Mouse (Mus musculus) kidney, postnatal 4 days (tissue): ENCODE results near the gene Gm20498.
"Not testable (repeated sequence)": the region's sequence is repeated elsewhere in the genome, so short reads cannot be mapped to it uniquely, and the experiment has no call there.

Source experiments
- DNase-seq, 2 experiments: peaks; one replicate each; pipeline ENCODE4 v3.0.0; 2021; ENCODE audit warnings: mixed read lengths in 2 of 2

Gene Gm20498

DNA sequence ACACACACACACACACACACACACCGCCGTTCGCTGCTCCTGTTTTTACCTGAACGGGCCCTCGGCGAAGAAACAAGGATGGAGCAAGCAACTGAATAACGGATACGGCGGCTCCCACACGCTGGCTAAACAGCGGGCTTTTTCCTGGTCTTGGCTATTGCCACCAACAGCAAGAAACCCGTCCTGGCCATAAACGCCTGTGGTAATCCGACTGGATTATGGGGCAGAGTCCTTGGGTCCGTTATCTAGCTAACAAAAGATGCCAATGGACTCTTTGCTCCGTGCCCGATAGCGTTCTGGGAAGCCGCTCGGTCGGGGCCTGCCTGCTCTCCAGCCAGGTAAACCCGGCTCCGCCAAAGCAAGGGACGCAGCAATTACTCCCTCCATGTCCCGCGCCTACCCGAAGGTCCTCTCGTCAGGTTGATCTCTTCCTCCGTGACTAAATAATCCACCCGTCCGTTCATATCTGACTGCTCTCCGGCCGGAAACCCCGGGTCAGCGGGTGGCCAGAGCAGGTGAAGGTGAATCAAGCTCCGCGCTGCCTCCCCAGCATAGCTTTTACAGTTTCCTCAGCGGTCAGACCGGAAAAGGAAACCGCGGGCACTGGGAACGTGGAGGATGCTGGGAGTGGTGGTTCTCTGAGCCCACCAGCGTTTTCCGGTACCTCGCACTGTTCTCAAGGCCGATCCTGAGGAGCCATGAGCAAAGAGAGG is at the start of gene Gm20498, which contains the start of gene Synj2bp:
TSS of gene Gm20498 (minus strand) at position 590 of the 713 bp plus-strand sequence.
TSS of gene Synj2bp (minus strand) at position 596 of the 713 bp plus-strand sequence.
- DNase-seq: peak; percentile 86 to 90

DNA sequence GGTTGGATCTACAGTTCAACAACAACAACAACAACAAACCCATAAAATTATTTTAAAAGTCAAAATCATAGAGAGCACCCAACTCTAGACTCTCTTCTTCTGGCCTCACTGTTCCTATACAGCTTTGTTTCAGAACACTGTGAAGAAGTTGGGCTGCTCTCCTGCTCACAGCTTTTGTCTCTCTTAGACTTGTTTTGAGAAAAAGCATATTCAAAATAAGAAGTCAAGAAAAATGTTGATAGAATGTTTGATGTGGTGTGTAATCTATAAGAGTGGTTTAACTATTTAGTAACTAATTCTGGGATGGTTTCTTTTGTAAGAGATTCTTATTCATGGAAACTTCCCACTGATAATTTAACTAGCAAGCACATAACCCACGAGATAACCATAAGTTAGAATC is 35.7 kb upstream of the Gm20498 start, which contains the start of gene Adam21:
TSS of gene Adam21 (minus strand) at position 101 of the 400 bp plus-strand sequence.
- no peak for DNase-seq

DNA sequence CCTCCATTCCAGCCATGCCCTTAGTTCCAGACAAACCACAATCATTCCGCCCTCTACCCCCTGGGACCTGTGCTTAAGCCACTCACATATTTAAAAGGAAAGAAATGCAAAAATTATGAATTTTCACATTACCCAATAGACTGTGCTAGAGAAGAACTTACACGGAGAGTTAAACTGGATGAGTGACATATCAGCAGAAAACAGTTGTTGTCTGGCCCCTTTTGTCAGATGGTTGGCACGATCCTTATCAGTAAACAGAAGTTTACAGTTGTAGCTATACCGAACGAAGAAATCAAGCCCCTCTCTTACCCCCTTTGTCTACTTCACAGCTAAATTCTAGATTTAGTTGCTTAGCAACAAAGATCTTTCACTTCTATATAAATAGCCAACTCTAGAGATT is 35.2 kb upstream of the Gm20498 start:
- no peak for DNase-seq

DNA sequence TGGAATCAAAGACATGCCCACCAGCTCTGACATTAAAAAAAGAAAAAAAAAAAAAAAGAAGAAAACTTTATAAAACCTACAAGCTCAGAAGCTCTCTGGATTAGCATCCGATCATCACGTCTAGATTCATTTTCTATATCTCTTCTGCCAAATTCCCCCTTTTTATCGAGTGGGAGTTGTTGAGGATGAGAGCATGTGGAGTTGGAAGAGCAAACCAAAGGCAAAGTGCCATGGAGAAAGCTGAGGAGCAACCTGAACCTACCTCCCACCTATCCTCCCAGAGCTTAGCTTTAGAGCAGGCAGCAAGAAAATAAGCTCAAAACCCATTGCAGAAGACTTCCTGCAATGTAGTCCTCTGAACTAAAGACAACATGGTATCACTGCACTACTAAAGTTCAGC is 31.5 kb upstream of the Gm20498 start:
- DNase-seq: no peak

DNA sequence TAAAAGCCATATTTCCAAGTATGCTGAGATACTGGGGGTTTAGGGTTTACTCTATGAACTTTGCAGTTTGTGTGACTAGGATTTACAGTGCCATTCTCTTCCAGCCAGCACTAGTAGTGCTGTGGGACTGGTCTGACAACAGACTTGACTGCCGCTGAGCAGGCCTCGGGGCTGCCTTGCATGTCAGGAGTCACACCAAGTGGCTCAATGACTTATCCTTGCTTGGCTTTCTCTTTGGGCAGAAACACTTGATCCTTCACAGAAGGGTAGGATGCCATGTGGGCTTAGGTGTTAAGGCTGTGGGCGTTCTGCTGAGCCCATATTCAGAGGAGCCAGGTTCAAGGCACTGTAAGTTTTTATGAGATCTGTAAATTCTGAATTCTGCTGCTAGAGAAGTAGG is 16.6 kb upstream of the Gm20498 start:
- no peak for DNase-seq

DNA sequence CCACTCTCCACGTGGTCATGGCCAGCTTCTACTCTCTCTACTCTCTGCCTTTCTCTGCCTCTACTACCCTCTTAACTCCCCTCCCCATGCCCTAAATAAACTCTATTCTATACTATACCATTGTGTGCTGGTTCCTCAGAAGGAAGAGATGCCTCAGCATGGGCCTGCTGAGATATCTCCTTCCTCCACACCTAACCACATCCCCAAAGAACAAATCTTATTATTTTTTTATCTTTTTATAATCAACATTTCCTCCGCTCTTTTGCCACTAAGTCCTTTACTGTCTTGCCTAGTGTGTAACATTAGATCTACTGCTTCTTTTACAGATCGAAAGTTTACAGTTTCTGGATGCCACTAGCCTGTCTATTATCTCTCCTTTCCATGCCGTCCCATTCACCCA is 14.5 kb upstream of the Gm20498 start:
- no peak for DNase-seq

DNA sequence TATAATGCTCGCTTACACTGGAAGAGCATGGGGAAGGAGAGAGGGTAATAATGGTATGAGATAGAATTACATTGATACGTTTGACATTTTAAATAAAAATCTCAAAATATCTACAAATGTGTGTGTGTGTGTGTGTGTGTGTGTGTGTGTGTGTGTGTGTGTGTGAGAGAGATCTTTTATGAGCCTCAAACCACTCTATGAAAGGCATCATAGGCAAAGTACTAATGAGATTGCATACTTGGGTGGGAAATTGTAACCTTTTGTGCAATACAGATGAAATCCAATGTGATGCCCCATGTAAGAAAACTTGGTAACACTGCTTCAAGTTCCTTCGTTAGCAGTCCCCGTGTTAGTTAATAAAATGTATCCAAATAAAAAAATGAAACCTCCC is 319 bp upstream of the Gm20498 start:
- DNase-seq: no peak

DNA sequence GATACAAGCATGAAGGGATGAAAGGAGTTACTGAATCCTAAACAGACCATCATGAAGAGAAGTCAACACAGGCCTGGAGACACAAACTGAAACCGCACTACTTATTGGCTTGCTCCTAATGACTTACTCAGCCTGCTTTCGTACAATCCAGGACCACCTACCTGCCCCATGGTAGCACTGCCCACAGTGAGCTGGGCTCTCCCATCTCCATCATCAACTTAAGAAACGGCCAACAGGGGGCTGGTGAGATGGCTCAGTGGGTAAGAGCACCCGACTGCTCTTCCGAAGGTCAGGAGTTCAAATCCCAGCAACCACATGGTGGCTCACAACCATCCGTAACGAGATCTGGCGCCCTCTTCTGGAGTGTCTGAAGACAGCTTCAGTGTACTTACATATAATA is 2.1 kb downstream of the Gm20498 start:
- not testable (repeated sequence) for DNase-seq

DNA sequence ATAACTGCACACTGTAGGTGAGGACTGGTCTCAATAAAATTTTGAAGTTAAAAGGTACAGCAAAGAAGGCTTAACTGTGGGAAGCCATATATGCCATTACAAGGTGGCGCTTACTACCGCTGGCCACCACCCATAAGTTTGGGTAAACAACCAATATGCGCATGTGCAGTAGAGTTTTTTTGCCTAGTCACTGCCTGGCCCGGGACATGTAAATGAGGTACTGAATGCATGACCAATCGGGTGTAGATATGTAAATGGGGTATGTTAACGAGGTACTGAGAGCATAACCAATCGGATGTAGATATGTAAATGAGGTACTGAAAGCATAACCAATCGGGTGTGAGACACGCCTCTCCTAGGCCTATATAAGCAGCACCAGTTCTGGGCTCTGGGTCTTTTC is 35.8 kb downstream of the Gm20498 start:
- not testable (repeated sequence) for DNase-seq

DNA sequence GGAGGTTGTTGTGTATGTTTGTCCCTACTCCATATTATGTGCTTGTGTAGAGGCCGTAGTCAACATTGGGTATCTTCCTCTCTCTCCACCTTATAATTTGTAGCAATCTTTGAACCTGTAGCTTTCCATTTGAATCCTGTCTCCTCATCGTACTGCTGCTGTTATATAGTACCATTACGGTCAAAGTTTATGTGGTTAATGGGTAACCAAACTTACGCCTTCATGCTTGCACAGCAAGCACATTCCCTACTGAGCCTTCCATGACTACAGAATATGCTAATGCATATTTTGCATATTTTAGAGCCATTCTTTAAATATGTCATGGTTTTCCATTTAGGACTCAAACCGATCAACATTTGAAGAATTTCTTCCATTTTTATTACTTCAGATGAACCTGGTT is 42.2 kb downstream of the Gm20498 start:
- DNase-seq: no peak

DNA sequence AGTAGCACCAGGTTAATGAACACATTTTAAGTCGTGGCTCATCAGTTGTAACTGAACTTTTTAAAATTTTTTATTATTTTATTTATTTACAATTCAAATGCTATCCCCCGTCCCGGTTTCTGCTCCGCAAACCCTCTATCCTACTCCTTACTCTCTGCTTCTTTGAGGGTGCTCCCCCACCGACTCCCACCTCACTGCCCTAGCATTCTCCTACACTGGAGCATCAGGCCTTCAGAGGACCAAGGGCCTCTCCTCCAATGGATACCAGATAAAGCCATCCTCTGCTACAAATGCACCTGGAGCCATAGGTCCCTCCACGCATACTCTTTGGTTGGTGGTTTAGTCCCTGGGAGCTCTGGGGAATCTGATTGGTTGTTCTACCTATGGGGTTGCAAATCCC is 47.4 kb downstream of the Gm20498 start:
- peak; percentile 6 to 11 for DNase-seq

DNA sequence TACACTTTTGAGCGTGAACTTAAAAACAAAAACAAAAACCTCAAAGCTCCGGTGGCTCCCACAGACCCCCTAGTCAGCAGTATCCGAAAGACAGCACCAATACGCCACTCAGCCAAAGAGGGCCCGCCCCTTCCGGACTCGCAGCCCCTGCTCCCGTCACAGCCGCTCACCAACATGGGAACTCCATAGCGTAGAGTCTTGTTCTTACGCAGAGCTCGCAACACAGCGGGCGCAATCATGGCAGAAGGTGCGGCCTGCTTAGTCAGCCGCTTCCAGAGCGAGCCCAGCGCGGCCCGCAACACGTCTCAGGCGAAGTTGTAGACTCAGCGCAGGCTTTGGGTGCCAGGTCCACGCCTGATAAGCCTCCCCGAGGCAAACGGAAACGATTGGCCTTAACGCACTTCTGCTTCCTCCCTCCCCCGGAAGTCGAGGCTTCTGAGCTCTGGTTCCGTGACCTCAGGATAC is 47.9 kb downstream of the Gm20498 start, which contains the start of gene Cox16:
TSS of gene Cox16 (minus strand) at position 401 of the 465 bp plus-strand sequence.
- DNase-seq: peak; percentile 90 to 93

DNA sequence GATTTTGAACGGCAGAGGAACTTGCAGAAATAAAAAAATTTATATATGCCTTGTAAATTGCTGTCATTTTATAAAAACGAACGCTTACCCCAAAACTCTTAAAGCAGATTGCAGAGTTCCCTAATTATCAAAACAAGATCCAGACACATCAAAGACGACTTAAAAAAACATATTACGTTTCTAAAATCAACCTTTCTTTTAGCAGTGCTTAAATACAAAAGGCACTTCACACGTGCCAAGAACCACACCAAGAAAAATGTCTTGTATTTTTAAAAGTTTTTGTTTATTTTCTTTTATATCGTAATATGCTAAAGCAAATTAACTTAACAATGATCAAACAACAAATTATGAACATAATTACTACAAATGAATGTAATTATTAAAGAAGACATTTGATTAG is 48.5 kb downstream of the Gm20498 start:
- DNase-seq: no peak

DNA sequence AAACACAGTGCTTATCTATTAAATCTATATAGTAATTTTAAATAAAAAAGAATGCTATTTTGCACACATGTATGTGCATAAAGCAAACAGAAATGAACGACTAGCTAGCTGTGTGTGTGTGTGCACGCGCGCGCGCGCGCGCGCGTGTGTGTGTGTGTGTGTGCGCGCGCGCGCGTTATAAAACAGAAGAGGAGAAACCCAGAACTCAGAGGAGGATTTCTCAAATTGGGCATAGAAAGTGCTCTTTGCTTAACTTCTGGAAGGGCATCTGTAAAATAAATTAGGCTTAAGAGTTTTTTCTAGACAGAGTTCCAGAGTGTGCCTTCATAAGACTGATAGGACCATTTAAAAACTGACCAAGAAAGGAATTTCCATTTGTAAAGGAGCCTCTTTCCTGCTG is 49.0 kb downstream of the Gm20498 start:
- peak; percentile 7 to 41 for DNase-seq

DNA sequence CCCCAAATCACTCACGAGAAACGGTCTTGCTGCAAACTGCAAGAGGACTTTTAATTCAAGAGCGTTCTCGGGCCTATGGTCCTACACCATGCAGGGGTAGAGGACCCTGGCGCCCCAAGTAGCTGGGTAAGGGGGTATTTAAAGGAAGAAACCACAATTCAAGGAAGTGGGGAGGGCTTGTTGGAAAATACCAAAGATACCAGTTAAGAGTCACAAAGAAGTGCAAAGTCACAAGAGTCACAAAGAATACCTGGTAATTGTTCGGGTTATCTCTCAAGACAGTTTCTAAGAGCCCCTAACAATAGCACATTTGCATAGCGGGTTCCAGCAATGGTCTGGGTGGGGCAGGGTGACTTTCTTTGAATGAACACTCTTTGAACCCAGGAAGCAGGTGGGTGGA is 73.7 kb downstream of the Gm20498 start:
- DNase-seq: not testable (repeated sequence)

DNA sequence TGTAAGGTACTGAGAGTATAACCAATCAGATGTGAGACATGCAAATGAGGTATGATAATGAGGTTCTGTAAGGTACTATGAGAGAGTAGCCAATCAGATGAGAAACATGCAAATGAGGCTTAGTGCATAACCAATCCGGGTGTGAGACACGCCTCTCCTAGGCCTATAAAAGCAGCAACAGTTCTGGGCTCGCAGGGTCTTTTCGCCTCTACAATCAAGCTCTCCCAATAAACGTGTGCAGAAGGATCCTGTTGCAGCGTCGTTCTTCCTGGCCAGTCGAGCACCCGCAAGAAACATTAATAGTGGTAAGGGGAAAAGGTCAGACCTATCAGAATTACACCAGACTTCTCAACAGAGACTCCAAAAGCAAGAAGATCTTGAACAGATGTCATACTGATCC is 93.7 kb downstream of the Gm20498 start:
- not testable (repeated sequence) for DNase-seq

DNA sequence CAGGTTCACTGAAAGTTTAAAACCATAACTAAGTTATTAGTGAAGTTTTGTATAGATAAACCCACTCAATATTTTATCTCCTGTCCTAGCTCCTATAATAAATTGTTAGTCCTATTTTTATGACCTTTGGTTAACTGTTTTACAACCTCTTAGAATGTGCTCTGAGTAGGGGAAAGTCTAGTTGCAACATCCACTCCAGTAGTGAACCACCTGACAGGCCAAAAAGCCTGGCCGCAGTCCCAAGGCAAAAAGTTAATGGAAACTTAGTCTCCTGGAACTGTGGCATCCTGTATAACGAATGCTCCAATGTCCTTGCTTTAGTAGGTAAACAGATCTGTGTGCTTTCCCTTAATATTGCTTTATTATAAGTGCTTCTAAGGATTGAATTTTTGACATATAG is 97.9 kb downstream of the Gm20498 start:
- peak; percentile 30 to 39 for DNase-seq

DNA sequence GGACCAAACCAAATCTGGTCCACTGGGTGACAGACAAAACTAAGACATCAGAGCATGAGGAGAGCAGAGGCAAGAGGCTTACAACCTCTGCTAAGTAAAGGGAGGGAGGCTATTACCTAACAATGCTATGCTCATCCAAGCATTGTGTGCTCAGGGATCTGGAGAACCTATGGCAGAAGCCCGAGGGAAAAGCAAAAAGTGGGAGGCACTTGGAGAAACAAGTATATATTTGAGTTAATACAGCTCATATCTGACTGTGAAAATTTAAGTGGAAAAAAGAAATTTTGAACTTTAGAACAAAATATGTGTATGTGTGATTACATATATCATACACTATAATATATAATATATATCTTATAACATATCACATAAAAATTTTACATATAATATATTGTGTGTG is 110.9 kb downstream of the Gm20498 start, which contains the start of gene Adam4:
TSS of gene Adam4 (minus strand) at position 101 of the 400 bp plus-strand sequence.
- DNase-seq: no peak

DNA sequence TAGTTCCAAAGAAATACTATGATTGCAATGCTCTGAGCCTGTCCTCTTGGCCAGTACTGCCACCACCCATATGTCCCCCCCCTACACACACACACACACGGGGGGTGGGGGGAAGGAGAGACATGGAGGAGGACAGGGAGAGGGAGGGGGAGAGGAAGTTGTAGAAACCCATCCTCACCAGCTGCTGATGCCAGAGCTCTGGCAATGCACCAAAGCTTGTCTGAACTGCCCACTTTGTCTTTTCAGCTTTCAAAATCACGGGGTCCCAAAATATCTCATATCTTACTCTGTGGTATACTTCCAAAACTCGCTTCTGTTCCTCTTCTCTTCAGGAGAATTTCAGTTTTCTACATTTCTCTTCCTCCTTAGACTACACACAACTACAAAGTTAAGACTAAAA is 119.5 kb downstream of the Gm20498 start:
- DNase-seq: no peak

DNA sequence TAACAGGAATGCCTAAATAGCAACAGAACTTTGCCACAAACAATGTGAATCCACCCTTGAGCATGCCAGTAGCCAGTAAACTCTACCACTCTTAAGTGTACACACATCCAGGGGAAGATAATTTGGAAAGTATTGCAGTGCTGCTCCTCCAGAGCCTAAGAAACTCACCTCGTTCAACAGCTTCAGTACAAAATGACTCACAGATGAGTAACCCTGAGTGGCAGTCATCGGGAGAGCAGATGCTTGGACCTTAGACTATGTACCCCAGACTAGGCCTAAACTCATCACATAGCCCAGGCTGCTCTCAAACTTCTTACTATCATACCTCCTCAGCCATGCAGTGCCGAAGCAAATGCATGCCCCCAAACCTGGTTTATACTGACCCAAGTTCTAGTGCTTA is 123.7 kb downstream of the Gm20498 start:
- no peak for DNase-seq

DNA sequence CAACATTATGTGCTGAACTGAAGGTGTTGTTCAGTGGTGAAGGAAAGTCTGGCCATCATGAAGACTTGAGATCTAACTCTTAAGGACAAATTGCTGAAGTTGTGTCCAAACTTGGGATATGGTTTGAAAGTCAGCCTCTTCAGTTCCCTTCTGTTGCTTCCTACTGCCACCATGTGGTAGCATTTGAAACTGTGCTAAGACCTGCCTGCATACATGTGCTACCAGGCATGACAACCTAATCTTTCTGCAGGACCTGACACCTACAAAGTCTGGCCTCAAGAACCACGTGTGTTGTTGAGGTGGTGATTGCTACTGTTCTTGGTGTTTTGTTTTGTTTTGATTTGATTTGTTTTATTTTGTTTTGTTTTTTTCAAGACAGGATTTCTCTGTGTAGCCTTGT is 130.5 kb downstream of the Gm20498 start:
- peak; percentile 74 to 76 for DNase-seq

DNA sequence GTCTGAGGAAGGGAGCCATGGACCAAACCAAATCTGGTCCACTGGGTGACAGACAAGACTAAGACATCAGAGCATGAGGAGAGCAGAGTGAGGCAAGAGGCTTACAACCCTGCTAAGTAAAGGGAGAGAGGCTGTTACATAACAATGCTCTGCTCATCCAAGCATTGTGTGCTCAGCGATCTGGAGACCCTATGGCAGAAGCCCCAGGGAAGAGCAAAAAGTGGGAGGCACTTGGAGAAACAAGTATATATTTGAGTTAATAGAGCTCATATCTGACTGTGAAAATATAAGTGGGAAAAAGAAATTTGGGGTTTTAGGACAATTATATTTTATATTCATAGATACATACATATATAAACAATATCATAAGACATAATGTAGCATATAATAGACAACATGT is 153.3 kb downstream of the Gm20498 start, which contains the start of gene Gm4787:
TSS of gene Gm4787 (minus strand) at position 101 of the 400 bp plus-strand sequence.
- DNase-seq: not testable (repeated sequence)

DNA sequence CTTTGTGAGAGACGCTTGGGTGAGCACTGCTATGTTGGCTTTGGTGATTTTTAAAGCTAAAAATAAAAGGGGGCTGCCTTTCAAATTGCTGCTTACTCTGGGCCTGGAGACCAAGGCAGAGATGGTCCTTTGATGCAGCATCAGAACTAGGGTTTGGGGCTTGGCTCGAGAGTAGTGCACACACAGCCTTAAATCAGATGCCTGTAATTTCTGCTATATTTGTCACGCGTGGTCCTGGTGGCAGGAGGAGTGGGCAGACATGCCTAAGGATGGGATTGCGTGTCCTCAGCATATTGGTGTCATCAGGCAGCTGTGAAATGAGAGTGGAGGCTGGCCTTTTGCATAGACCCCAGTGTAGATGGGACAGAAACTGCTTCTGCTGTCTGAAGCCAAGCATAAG is 198.9 kb downstream of the Gm20498 start:
- no peak for DNase-seq

DNA sequence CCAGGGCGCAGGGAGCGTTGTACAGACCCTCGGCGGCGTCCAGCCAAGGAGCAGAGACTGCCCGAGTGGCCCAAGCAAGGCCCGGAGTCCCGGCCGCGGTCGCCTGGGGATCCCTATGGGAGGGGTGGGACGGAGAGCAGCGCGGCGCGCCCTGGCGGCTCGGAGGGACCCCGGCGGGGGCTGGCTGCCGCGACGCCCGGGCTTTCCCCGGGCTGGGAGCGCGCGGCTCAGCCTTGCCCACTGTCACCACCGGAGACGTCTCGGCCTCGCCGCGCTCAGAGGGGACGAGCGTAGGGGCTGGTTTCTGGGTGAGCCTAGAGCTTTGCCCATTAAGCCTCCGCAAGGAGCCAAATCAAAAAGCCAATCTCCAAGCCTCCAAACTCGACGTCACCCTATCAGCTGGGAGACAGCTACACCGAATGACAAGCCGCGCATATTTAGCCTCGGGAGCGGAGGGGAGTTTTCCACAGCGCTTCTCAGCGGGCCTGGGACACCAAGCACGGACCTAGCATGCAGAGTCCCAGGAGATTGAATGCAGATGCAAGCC is 199.8 kb downstream of the Gm20498 start, which contains the start of gene Slc8a3:
TSS of gene Slc8a3 (minus strand) at position 306 of the 547 bp plus-strand sequence.
- peak; percentile 50 for DNase-seq
